Mouse (Mus musculus): ENCODE data around the gene Gabbr2.

Gabbr2 gene

DNA sequence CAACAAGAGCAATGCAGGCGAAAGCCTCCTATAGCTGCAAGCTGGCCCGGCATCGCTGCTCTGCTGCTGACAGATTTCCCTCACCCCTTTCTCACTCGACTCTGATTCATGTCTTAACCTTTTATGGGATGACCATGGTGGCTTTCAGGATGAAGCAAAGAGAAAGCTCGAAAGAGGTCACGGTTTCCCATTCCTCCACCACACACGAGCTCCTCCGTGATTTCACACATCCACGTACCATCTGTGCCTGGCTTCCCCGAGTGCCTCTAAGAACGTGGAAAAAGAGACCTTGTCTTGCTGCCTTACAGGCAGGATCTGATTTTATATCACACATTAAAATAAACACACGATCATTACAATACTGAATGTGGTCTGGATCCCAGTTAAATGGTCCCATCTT is 220.6 kb downstream of the Gabbr2 start:
- intact Hi-C loops (cut with DNase I) = no loop called here

DNA sequence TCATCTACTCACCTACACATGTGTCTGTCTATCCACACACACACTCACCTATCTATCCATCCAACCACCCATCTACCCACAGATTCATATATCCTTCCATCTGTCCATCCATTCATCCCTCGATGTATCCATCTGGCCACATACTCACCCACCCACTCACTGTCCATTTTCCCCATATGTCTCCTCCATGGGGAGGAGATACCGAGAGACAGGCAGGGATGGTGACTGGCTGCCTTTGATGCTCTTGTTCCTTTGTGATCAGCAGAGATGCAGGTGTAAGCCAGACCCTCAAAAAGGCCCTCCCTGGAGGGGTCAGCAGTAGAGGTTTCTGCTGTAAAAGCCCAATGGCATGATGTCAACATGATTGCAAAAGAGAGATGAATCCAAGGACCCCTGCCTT is 221.0 kb downstream of the Gabbr2 start:
- intact Hi-C loops (cut with DNase I) = no loop called here

DNA sequence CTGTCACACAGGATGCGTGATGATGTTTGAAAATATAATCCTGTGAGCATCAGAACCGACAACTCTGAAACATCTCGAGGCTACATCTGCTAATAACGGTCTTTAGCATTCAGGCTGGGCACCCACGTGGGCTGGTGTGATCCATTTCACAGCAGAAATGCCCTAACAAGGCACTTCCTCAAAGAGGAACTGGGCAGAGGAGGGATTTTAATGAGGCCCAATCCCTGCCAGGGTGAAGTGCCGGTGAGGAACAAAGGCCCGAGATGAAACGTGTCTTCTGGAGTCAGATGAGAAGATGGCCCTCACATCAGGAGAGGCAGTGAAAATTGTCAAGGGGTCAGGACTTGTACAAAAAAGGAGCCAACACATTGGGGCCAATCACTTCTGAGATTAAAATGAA is 221.6 kb downstream of the Gabbr2 start:
- intact Hi-C loops (cut with DNase I) = no loop called here

DNA sequence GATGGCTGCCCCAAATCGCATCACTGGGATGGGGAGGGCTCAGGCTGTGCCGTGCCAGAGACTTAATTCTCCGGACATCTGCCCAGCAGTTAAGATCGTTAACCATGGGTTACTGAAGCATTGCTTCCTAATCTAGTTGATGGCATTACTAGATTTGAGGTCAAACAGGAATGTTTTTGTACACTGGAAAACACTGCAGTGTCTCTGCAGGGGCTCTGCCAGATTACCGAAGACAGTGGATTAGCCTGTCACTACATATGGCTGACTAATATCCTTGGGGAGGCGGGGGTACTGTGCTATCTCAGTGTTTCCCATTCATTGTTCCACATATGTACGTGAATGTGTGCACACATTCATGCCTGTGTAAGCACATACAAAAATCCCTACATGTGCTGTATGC is 225.3 kb downstream of the Gabbr2 start:
- intact Hi-C loops (cut with DNase I) = no loop called here

DNA sequence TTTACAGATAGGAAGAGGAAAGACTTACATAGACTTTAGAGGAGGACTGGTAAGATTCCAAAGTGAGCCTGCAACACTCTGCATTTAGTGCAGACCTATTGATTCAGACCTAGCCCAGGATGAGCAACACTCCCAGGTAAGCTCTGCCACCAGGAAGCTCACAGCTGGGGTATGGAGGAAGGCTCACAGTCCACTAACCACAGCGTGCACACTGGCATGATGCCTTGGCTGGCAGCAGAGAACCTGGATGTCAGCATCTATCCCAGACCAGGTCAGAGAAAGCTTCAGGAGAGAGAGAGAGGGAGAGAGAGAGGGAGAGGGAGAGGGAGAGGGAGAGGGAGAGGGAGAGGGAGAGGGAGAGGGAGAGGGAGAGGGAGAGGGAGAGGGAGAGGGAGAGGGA is 231.8 kb downstream of the Gabbr2 start:
- intact Hi-C loops (cut with DNase I) = no loop called here

DNA sequence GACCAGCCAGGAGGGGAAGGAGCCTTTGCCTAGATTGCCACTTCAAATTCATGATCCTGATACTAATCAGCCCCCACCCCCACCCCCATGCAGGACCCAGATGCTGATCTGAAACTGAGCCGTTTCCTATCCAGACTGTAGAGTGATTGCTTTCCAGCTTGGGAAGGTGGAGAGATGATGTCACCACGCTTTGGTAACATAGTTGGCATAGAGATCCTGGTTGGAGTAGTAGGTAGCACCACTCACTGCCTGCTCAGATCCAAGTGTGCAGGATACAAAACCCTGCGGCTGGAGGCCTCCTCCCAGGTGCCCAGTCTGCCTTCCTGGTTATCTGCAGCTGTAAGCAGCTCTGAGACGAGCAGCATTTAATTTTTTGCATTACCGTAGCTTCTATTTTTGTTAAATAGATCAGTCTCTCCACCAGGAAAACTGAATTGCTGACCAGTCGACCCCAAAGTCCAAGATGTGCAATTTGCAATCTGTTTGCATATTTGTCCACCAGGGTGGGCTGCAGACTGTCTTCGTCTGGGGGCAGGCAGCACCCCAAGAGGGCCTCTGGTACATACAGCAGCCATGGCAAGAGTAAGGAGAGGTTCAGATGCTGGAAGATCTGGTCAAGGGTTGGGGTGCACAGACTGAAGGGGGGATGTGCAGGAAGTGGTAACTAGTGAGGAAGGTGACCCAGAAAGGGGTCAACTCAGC is 233.2 kb downstream of the Gabbr2 start:
- intact Hi-C loops (cut with DNase I) = no loop called here

DNA sequence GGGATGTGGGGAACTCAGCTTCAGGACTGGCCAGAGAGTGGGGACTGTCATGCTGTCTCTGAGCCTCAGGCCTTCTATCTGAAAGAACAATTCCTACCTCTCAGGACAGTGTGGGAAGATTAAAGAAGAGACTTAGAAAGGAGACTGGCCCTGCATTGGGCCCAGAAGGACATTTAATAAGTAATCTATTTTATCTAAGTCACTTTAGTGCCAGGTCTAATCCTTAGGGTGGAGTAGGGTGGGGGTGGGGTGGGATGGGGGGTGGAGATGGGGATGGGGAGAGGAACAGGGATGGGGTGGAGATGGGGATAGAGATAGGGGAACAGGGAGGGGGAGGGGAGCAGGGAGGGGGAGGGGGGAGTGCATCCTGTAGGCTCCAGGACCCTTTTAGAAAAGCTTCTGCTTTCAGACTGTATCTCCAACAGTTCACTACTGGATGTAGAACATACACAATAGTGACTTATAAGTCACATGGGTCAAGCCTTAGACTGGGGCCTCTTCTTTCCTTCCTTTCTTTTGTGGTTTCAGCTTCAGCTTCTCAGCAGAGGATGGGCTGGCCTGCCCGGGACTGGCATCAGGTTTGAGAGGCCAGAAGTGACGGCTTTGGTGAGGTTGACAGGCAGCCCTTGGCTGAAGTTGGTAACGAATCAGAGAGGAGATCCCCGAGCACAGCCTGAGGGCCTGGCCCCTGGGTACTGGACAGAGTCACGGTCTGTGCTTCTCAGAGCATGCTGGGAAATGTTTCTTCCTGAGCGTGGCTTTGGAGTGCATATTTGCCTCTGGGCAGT is 237.1 kb downstream of the Gabbr2 start:
- intact Hi-C loops (cut with DNase I) = no loop called here

DNA sequence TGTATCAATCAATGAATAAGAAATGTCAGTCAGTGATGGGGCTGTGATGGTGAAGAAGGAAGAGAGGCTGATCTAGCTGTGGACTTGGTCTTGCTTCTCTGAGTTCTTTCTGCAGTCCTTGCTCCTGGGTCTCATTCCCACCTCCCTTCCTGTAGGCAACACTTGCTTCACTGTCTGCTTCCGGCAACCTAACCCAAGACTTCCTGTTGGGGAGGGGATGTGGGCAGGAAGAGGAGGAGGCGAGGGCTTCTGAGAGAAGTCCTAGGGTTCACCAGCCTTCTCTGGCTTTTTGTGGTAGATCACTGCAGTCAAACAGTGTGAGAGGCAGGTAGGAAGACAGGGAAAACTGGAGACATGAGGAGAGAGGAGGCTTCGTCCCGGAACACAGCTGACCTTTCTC is 239.4 kb downstream of the Gabbr2 start:
- intact Hi-C loops (cut with DNase I) = no loop called here

DNA sequence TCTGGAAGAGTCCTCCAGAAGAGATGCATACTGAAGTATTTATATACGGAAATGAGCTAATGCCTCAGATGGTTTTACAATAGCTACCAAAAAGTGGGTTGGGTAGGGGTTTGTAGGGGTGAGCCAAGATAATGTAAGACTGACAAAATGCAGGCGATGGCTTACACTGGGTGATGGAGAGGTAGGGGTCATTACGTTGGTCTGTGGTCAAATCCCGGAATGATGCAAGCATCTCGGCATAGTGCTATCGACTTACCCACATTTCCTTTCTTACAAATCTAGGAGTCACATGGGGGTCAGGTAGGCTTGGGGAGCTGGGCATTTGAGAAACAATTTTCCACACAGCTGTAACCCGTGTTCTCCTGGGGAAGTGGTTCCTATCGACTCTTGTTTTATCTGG is 242.7 kb downstream of the Gabbr2 start:
- intact Hi-C loops (cut with DNase I) = no loop called here

DNA sequence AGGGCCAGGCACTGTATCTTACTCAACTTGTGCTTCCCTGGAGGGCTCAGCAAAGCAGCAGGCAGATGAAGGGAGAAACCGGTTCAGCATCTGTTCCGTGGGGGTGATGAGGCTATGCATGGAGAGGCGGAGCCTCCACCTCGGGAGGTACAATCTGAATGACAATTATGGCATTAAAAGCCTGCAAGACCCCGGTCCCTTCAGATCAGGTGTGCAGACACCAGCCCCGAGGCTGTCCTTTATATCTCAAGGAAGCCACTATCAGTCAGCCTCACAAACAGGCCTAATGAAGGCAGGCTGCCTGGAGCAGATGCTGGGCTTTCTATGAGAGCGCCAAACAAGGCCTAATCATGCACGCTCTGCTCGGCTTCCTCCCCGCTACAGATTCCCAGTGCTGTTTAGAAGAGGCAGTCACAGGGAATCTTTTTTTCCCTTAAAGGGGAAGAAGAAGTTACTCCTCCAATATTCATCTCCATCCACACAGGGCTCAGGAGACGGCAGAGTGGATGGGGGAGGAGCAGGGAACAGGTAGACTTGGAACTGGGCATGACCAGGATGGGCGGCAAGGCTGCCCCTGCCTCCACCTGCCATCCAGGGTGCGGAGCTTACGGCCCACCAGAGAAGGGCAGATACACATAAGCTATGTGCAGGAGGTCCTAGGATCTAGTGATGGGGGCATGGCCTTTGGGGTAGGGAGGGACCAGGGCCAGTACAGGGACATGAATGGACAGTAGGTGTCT is 244.5 kb downstream of the Gabbr2 start:
- intact Hi-C loops (cut with DNase I) = no loop called here

DNA sequence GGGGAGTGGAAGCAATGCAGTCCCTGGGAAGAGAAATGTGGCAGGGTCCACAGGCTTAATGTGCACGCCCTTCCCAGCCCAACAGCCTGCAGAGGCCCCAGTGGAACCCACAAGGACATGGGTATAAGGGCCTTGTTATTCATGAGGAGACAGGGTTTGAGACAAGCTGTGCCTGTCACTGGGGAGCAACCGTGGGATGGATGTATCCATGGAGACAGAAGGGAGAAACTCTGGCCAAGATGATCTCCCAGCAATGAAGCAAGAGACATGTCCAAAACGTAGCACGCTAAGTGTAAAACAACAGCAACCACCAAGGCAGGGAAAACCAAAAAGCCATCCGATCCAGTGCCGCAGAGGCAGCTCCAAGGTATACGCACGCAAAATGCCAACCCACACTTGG is 246.1 kb downstream of the Gabbr2 start:
- intact Hi-C loops (cut with DNase I) = no loop called here

DNA sequence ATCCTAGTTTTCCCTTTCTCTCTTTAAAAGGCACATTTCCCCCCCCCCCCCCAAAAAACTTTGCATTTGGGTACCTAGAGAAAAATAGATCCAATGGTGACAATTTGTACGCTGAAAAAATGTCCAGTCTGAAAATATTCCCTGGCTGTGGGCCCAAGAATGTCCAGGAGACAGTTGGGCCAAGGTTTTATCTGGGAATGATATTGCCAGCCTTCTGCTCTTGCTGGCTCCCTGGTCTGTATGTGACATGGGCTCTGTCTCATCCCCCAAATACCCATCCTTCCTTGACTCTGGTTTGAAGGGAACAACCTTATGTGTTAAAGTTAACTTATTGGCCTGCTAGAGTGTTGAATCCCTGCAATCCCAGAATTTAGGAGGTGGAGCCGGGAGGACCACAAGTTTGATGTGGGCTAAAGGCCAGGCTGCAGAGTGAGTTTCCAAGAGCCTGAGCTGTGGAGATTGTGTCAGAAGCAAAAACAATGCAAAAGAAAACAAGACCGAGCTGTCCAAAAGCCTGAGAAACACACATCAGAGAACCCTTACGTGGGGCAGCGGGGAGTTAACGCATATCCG is 247.0 kb downstream of the Gabbr2 start:
- intact Hi-C loops (cut with DNase I) = no loop called here

DNA sequence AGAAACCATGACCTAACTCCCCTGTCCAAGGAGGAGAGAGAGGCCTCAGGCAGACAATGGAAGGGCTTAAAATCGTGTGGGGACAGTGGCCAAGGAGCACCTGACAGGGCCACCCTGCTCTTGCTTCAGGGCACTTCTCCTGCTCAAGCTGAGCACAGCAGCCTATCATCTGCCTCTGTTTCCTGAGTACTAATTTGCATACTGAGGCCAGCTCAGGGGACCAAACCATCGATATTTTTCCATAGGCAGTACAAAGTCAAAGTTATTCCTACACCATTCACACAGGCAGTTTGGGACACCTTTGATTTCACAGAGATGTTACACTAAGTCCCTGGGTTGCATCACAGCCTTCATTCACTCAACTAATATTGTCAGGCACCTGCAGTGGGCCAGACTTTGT is 249.1 kb downstream of the Gabbr2 start:
- intact Hi-C loops (cut with DNase I) = no loop called here

DNA sequence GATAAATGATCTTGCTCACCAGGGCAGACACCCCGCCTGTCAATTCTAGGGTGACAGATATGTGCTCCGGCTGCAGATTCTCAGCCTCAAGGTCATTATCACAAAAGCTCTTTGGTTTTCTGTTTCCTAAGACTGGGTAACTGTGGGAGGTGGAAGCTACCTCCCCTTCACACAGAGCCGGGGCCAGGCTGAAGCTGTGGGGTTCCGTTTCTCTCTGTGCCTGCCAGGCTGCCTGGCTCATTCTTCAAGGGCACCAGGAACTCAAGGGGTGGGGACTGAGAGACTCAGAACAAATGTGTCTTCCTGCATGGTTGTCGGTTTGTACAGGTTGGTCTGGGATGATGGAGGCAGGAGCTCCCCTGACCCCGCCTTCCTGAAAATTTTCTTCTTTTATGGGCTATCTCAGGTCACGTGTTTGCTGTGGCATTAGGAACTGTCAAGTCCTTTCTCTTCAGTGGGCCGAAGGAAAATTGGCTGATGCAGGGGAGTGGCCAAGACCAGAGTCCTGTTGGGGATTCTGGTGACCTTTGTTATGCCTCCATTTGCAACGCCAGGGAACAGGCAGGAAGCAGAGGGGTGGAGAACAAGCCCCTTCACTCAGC is 254.7 kb downstream of the Gabbr2 start:
- intact Hi-C loops (cut with DNase I) = no loop called here

DNA sequence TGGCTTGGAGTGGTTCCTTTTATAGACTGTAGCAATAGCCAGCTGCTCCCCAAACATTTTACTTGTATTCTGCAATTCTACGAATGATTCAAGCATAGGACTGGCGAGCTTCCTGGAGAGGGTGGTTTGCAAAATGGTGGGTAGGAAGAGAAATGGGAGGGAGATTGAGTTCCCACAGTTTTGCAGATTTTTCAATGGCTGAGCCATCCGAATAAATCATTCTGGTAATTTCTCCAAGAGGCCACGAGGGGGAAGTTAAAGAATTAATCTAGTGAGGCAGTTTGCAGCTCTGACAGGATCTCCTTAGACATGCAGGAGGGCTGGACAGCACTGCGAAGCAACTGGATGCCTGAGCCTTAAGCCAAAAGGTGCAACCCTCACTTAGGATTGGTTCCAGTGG is 256.8 kb downstream of the Gabbr2 start:
- intact Hi-C loops (cut with DNase I) = no loop called here

DNA sequence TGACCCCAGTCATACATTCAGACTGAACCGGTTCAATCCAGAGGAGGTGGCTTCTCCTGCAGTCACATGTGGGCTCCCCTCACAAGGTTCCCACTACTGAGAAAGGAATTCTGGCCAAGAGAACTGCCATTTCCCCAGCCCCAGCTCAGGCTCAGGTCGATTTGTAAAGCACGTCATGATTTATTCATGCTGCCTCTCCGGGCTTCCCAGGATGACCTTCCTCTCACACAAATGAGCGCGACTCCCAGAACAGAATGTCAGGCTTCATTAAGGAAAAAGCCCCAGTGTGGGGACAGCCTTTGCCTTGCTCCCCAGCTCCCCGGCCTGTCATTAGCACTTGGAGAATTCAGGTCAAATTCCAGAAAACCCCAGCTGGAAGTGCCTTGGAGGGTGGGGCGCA is 260.1 kb downstream of the Gabbr2 start:
- intact Hi-C loops (cut with DNase I) = no loop called here

DNA sequence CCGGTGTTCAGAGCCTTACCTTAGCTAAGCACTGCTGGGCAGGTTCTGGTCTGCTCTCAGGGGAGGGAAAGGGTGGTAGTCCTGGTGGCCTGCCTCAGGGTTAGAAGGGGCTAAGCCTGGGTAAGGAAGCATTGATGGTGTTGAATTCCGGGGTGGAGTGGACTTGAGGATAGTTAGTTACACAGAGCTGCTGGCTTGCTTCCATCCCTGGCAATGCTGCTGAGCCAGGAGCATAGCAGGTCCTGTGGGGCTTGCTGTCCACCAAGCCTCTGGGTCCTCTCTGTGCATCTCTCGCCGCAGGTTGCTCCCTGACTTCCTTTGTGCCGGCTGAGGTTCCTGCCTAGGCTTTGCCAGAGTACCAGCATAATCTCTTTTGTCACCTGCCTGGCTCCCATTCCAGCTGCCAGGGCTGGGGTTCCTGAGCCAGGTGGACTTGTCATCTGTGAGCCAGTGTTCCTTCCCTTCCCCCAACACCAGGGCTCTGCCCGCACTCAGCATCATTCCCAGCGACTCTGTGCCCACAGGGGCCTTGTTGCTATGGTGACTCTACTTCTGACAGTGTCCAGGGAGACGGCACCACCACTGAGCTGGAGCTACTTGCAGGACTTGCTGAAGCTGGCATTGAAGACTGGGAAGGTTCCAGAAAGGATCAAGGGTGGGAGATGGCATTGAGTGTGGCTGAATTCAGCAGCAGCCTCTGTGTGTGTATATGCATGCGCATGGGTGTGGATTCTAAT is 262.2 kb downstream of the Gabbr2 start:
- intact Hi-C loops (cut with DNase I) = no loop called here

DNA sequence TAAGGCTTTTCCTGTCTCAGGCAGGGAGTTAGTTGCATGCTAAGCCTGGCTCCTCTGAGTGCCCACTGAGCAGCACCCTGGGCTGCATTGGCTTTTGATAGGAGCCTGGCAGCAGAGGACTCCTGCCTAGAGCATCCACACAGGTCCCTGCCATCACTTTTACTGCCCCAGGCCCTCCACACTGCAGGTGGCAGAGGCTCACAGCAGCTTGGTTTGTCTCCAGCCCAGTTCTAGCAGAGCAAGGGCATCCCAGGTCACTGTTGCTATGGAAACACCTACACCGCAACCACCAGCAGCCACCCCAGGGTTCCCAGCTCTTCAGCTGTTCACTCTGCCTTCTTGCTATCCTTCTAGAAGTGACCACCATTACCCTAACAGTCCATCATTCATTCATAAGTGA is 263.4 kb downstream of the Gabbr2 start:
- intact Hi-C loops (cut with DNase I) = no loop called here

DNA sequence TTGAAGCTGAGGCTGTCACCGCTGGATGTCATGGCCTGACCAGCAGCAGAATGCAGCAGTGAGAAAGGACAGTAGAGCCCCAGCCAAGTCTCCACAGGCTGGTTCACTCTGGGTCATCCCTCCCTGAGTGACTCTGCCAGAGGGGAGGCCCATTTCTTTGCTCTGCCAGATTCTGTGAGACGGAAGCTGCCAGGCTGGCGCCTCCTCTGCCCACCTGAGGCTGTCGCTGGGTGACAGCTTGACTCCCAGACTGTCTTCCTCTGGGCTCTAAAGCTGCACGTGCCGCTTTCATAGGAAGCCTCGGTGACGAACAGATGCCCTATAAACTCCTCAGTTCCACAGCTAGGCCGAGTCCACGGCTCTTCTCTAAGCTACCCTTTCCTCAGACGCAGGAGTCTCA is 264.5 kb downstream of the Gabbr2 start:
- intact Hi-C loops (cut with DNase I) = no loop called here

DNA sequence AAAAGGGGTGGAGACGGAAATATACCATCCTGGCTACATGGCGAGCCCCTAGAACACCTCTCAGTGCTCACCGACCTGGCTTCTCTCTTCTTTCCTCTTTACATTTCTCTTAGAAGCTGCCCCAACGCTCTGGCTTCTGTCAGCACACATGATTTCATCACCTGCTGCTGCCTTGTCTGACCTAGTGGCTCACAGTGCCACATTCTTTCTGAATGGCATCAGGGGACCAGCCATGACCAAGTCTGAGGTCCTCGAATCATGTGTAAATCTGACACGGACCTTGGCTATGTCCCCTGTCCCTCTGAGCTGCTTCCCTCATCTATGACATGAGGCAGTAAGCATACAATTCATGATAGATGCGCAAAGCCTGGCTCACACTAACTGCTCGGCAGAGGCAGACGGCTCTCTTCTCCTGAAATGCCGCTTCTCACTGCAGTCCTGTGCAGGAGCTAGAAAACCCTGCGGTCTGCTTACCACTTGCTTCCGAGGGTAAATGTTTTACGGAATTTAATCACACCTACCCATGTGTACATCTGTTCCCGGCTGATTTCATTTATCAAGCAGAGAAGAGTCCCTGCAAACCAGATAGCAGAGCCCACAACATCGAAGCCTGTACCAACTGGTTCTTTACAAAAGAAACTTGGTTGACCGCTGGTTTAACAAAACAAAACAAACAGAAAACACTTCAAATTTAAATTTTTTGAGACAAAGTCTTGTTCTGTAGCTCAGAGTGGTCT is 270.7 kb downstream of the Gabbr2 start:
- intact Hi-C loops (cut with DNase I) = no loop called here
